Mouse (Mus musculus) CH12.LX (cell line): ENCODE results near the gene Brap.

Experiments
- CHD1 ChIP-seq: IDR thresholded peaks from 2 replicates; pipeline ENCODE4 v1.6.1; 2012; ENCODE audit warnings: low read depth, low read length, improper control_type of control experiment, inconsistent platforms
- CHD2 ChIP-seq: IDR thresholded peaks from 2 replicates; pipeline ENCODE4 v1.6.1; 2011; ENCODE audit warnings: low read length, improper control_type of control experiment
- CTCF ChIP-seq, 2 experiments: IDR thresholded peaks in 1 of 2; conservative IDR thresholded peaks in 1 of 2; 2 replicates each; pipeline ENCODE4 v1.5.1; 2011 to 2012; ENCODE audit warnings: low read depth in 2 of 2, low read length in 2 of 2, improper control_type of control experiment in 1 of 2, inconsistent platforms in 1 of 2, mild to moderate bottlenecking in 1 of 2, moderate library complexity in 1 of 2
- E2F4 ChIP-seq: IDR thresholded peaks from 2 replicates; pipeline ENCODE4 v1.6.1; 2011; ENCODE audit warnings: low read depth, low read length, improper control_type of control experiment; ENCODE audit not compliant: insufficient replicate concordance
- ELF1 ChIP-seq: IDR thresholded peaks from 2 replicates; pipeline ENCODE4 v1.6.1; 2014; ENCODE audit warnings: low read depth, mild to moderate bottlenecking, inconsistent platforms, low read length, improper control_type of control experiment
- EP300 ChIP-seq: IDR thresholded peaks from 2 replicates; pipeline ENCODE4 v1.6.1; 2011; ENCODE audit warnings: low read length, improper control_type of control experiment
- MAX ChIP-seq: IDR thresholded peaks from 2 replicates; pipeline ENCODE4 v1.6.1; 2011; ENCODE audit warnings: low read length, improper control_type of control experiment
- MXI1 ChIP-seq: IDR thresholded peaks from 2 replicates; pipeline ENCODE4 v1.6.1; 2011; ENCODE audit warnings: mild to moderate bottlenecking, low read depth, low read length, improper control_type of control experiment
- POLR2A ChIP-seq: IDR thresholded peaks from 2 replicates; pipeline ENCODE4 v1.6.1; 2011; ENCODE audit warnings: low read depth, mild to moderate bottlenecking, improper control_type of control experiment, low read length
- TBP ChIP-seq: conservative IDR thresholded peaks from 2 replicates; pipeline ENCODE4 v1.6.1; 2011; ENCODE audit warnings: low read depth, low read length, improper control_type of control experiment
- UBTF ChIP-seq: IDR thresholded peaks from 2 replicates; pipeline ENCODE4 v1.6.1; 2012; ENCODE audit warnings: low read depth, mild to moderate bottlenecking, inconsistent platforms, low read length, improper control_type of control experiment, moderate library complexity
- USF1 ChIP-seq: IDR thresholded peaks from 2 replicates; pipeline ENCODE4 v1.6.1; 2014; ENCODE audit warnings: low read depth, mild to moderate bottlenecking, inconsistent platforms, low read length, improper control_type of control experiment
- ZNF384 ChIP-seq: IDR thresholded peaks from 2 replicates; pipeline ENCODE4 v1.6.1; 2012; ENCODE audit warnings: low read depth, low read length, improper control_type of control experiment, inconsistent platforms

DNA sequence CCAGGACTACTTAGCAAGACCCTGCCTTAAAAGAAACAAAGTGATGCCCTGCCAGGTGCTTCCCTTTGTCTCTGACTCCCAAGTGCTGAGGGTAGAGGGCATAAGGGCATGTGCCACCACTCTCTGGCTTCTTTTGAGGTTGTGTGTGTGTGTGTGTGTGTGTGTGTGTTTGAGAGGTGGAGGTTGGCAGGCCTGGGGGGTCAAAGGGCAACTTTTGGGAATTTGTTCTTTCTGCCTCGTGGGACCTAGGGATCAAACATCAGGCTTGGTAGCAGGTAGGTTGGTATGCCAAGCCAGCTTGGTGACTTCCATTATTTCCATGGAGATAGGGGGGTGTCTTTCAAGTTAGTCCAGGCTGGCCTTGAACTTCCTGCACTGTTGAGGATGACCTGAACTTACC lies 43.0 kb downstream of the Brap start:
- TF ChIP-seq EP300 (no peak), MXI1 (no peak), CTCF (conservative IDR thresholded peaks at IDR 0.05 in 1 of 2, IDR thresholded peaks at IDR 0.05 in 1 of 2; ENCODE audit: low read depth in 2 of 2, low read length in 2 of 2) (no peak), E2F4 (no peak), TBP (no peak), UBTF (no peak), ZNF384 (no peak), POLR2A (no peak), CHD2 (no peak), CHD1 (no peak), ELF1 (no peak), MAX (no peak), USF1 (no peak)
